Mouse (Mus musculus): Measurements from ENCODE around the gene B3gnt4.
"Not testable (repeated sequence)": the region's sequence is repeated elsewhere in the genome, so short reads cannot be mapped to it uniquely, and the experiment has no call there.

DNA sequence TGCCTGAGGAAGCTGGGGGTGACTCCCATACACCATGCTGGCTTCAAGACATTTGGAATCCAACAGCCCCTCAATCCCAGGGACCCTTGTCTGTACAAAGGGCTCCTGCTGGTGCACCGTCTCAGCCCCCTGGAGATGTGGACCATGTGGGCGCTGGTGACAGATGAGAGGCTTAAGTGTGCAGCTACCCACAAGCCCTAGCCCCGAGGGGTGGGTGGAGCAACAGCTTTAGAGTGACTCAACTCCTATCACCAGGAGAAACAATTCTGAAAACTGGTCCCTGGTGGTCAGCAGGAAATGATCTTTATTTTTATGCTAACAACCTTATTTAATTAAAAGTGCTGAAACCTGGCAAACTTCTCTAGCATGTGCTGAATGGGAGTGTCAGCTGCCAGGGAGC, 1.2 kb downstream of the B3gnt4 start:
- TF ChIP-seq CTCF (conservative IDR thresholded peaks at IDR 0.05; ENCODE audit: low read length); POU5F1 (IDR thresholded peaks at IDR 0.05; ENCODE audit: borderline replicate concordance, low read length): not testable (repeated sequence)
